Mouse (Mus musculus): ENCODE measurements around the gene Leng8. TPM values are rescaled to one million over a fixed set of nuclear protein-coding genes. Genes with fewer than 3 reads are reported as not detected.

The Leng8 gene
- total RNA-seq, 1 experiment: 77.2 TPM

DNA sequence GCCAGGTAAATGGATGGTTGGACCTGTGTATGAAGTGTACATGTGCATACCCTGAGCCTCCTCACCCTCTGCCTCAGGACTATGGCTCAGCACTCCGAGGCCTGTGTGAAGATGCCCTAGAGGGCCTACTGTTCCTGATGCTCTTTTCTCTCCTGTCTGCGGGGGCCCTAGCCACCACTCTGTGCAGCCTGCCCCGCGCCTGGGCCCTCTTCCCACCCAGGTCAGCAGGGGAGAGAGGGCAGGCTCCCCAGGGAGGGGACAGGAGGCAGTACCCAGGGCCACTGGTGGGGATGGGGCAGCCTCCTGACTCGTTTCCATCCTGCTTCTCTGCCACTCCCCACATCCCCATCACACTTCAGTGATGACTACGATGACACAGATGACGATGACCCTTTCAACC, 3.8 kb upstream of the Leng8 start:
- H3K9me3 ChIP-seq (ENCODE audit: control insufficient read depth, insufficient read depth, low read depth, low read length): no peaks in the 10 kb centered on the region
- TF ChIP-seq HCFC1 (IDR thresholded peaks at IDR 0.05; ENCODE audit: borderline replicate concordance, insufficient read depth, low read length) (no peak), ZNF384 (IDR thresholded peaks at IDR 0.05; ENCODE audit: low read depth, low read length) (no peak), ZC3H11A (IDR thresholded peaks at IDR 0.05; ENCODE audit: borderline replicate concordance, low read depth, low read length) (no peak), CHD2 (IDR thresholded peaks at IDR 0.05; ENCODE audit: low read depth, low read length) (no peak), MAFK (IDR thresholded peaks at IDR 0.05; ENCODE audit: insufficient read depth, low read depth, low read length) (no peak)
- no peak overlapping the region for H3K4me3 ChIP-seq (ENCODE audit: insufficient read depth in 1 of 2, low read depth in 1 of 2, low read length in 2 of 2, poor library complexity in 1 of 2, severe bottlenecking in 1 of 2)
- H3K27ac ChIP-seq (ENCODE audit: insufficient read depth, low read depth, low read length, poor library complexity, severe bottlenecking): no peak overlapping the region
- DNase-seq (ENCODE audit: low read depth, low spot score): no peak
- H3K36me3 ChIP-seq (ENCODE audit: control insufficient read depth, insufficient read depth, low read length, poor library complexity, severe bottlenecking): peaks cover 19% of the 10 kb centered on the region; the same call in 1 of the 2 replicates
- peaks cover 0 to 5% of the 10 kb centered on the region in 2 experiments; a peak in 1 of 4 replicates for H3K4me1 ChIP-seq (ENCODE audit: control insufficient read depth in 2 of 2, insufficient read depth in 2 of 2, low read length in 2 of 2, poor library complexity in 1 of 2)
- H3K9ac ChIP-seq (ENCODE audit: insufficient read depth, low read depth, low read length, poor library complexity, severe bottlenecking): no peak overlapping the region
- in situ Hi-C loops (cut with MboI; ENCODE audit: low sequenced_read_pairs in 2 of 2, unreplicated experiment in 2 of 2): loop anchor here in 1 of 2 experiments (25.0 kb wide), 1 partner anchor 304 kb away; the partner anchor contains the start of gene Rdh13

DNA sequence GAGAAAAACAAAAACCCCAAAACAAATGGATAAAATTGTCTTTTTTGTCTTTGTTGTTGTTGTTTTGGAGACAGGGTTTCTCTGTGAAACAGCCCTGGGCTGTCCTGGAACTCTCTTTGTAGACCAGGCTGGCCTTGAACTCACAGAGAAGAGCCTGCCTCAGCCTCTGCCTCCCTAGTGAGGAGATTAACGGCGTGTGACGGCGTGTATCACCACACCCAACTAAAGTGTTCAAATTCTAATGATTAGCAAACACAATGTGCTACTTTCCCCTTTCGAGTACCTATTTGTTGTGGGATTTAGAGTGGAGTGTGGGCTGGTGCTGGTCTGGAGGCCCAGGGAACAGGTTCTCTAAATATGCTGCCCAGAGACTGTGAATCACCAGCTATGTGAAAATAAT, 1.9 kb upstream of the Leng8 start:
- H3K4me3 ChIP-seq (ENCODE audit: insufficient read depth in 1 of 2, low read depth in 1 of 2, low read length in 2 of 2, poor library complexity in 1 of 2, severe bottlenecking in 1 of 2): no peak overlapping the region
- TF ChIP-seq HCFC1 (IDR thresholded peaks at IDR 0.05; ENCODE audit: borderline replicate concordance, insufficient read depth, low read length) (no peak), ZC3H11A (IDR thresholded peaks at IDR 0.05; ENCODE audit: borderline replicate concordance, low read depth, low read length) (no peak), MAFK (IDR thresholded peaks at IDR 0.05; ENCODE audit: insufficient read depth, low read depth, low read length) (no peak), CHD2 (IDR thresholded peaks at IDR 0.05; ENCODE audit: low read depth, low read length) (no peak), ZNF384 (IDR thresholded peaks at IDR 0.05; ENCODE audit: low read depth, low read length) (no peak)
- in situ Hi-C loops (cut with MboI; ENCODE audit: low sequenced_read_pairs in 2 of 2, unreplicated experiment in 2 of 2): loop anchor here in 1 of 2 experiments (25.0 kb wide), 1 partner anchor 302 kb away; the partner anchor contains the start of gene Rdh13
- H3K36me3 ChIP-seq (ENCODE audit: control insufficient read depth, insufficient read depth, low read length, poor library complexity, severe bottlenecking): peaks cover 34% of the 10 kb centered on the region
- H3K9me3 ChIP-seq (ENCODE audit: control insufficient read depth, insufficient read depth, low read depth, low read length): no peaks in the 10 kb centered on the region
- no peak overlapping the region for H3K27ac ChIP-seq (ENCODE audit: insufficient read depth, low read depth, low read length, poor library complexity, severe bottlenecking)
- no peak for DNase-seq (ENCODE audit: low read depth, low spot score)
- peaks cover 0 to 7% of the 10 kb centered on the region in 2 experiments; a peak in 1 of 4 replicates for H3K4me1 ChIP-seq (ENCODE audit: control insufficient read depth in 2 of 2, insufficient read depth in 2 of 2, low read length in 2 of 2, poor library complexity in 1 of 2)
- no peak overlapping the region for H3K9ac ChIP-seq (ENCODE audit: insufficient read depth, low read depth, low read length, poor library complexity, severe bottlenecking)

DNA sequence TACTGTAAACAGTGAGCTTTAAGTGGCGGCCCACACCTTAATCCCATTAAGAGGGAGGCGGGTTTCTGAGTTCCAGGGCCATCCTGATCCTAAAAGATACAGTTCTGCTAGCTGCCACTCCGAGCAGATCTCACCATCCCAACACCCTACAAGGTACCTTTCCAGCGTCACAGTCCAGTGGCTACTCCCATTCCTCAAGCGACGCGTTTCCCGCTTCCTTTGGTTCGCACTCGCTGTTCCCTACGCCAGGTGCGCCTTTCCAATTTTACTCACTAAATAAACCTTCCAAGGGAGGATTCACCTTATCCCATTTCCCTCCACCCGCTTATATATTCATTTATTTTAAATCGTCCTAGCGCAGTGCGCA, 452 bp upstream of the Leng8 start:
- TF ChIP-seq CHD2 (IDR thresholded peaks at IDR 0.05; ENCODE audit: low read depth, low read length) (no peak), HCFC1 (IDR thresholded peaks at IDR 0.05; ENCODE audit: borderline replicate concordance, insufficient read depth, low read length) (no peak), ZC3H11A (IDR thresholded peaks at IDR 0.05; ENCODE audit: borderline replicate concordance, low read depth, low read length) (no peak), ZNF384 (IDR thresholded peaks at IDR 0.05; ENCODE audit: low read depth, low read length) (no peak), MAFK (IDR thresholded peaks at IDR 0.05; ENCODE audit: insufficient read depth, low read depth, low read length) (no peak)
- Histone ChIP-seq H3K9me3 (ENCODE audit: control insufficient read depth, insufficient read depth, low read depth, low read length) (no peaks in the 10 kb centered on the region), H3K4me1 (ENCODE audit: control insufficient read depth in 2 of 2, insufficient read depth in 2 of 2, low read length in 2 of 2, poor library complexity in 1 of 2) (peaks cover 0 to 5% of the 10 kb centered on the region in 2 experiments; a peak in 1 of 4 replicates), H3K27ac (ENCODE audit: insufficient read depth, low read depth, low read length, poor library complexity, severe bottlenecking) (peak overlapping the region; percentile 78), H3K36me3 (ENCODE audit: control insufficient read depth, insufficient read depth, low read length, poor library complexity, severe bottlenecking) (peaks cover 44% of the 10 kb centered on the region), H3K4me3 (ENCODE audit: insufficient read depth in 1 of 2, low read depth in 1 of 2, low read length in 2 of 2, poor library complexity in 1 of 2, severe bottlenecking in 1 of 2) (peak overlapping the region; percentile 82 to 83), H3K9ac (ENCODE audit: insufficient read depth, low read depth, low read length, poor library complexity, severe bottlenecking) (peak overlapping the region; percentile 93)
- no peak for DNase-seq (ENCODE audit: low read depth, low spot score)
- in situ Hi-C loops (cut with MboI; ENCODE audit: low sequenced_read_pairs in 2 of 2, unreplicated experiment in 2 of 2): loop anchor here in 1 of 2 experiments (25.0 kb wide), 1 partner anchor 301 kb away; the partner anchor contains the start of gene Rdh13

DNA sequence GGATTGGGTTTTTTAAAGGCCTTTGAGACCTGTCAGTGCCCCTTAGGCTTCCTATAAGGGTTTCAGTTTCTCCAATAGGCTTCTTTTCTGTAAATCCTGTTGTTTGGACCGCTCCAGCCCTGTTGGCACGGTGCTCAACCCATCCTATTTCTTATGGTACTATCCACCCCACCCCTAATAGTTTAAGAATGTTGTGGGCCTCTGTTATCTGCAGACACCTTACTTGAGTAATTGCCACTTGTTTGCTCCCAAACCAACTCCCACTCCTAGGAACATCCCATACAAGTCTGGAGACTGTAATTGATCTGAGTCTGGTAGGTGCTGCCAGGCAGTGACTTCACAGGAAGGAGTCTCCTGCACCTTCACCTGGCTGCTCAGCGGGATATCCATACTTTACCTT, 907 bp downstream of the Leng8 start:
- Histone ChIP-seq H3K27ac (ENCODE audit: insufficient read depth, low read depth, low read length, poor library complexity, severe bottlenecking) (no peak overlapping the region), H3K9me3 (ENCODE audit: control insufficient read depth, insufficient read depth, low read depth, low read length) (no peaks in the 10 kb centered on the region), H3K9ac (ENCODE audit: insufficient read depth, low read depth, low read length, poor library complexity, severe bottlenecking) (peak overlapping the region; percentile 97), H3K36me3 (ENCODE audit: control insufficient read depth, insufficient read depth, low read length, poor library complexity, severe bottlenecking) (peaks cover 52% of the 10 kb centered on the region), H3K4me1 (ENCODE audit: control insufficient read depth in 2 of 2, insufficient read depth in 2 of 2, low read length in 2 of 2, poor library complexity in 1 of 2) (peaks cover 0 to 5% of the 10 kb centered on the region in 2 experiments; a peak in 1 of 4 replicates), H3K4me3 (ENCODE audit: insufficient read depth in 1 of 2, low read depth in 1 of 2, low read length in 2 of 2, poor library complexity in 1 of 2, severe bottlenecking in 1 of 2) (peak overlapping the region; percentile 83 to 88)
- TF ChIP-seq ZNF384 (IDR thresholded peaks at IDR 0.05; ENCODE audit: low read depth, low read length) (no peak), ZC3H11A (IDR thresholded peaks at IDR 0.05; ENCODE audit: borderline replicate concordance, low read depth, low read length) (no peak), HCFC1 (IDR thresholded peaks at IDR 0.05; ENCODE audit: borderline replicate concordance, insufficient read depth, low read length) (no peak), CHD2 (IDR thresholded peaks at IDR 0.05; ENCODE audit: low read depth, low read length) (no peak), MAFK (IDR thresholded peaks at IDR 0.05; ENCODE audit: insufficient read depth, low read depth, low read length) (no peak)
- no peak for DNase-seq (ENCODE audit: low read depth, low spot score)
- in situ Hi-C loops (cut with MboI; ENCODE audit: low sequenced_read_pairs in 2 of 2, unreplicated experiment in 2 of 2): loop anchor here in 1 of 2 experiments (25.0 kb wide), 1 partner anchor 300 kb away; the partner anchor contains the start of gene Rdh13

Measured in ES-E14 (cell line).